Comparison of ENCODE assay signal across 8 mouse cellular contexts in the genomic region with DNA sequence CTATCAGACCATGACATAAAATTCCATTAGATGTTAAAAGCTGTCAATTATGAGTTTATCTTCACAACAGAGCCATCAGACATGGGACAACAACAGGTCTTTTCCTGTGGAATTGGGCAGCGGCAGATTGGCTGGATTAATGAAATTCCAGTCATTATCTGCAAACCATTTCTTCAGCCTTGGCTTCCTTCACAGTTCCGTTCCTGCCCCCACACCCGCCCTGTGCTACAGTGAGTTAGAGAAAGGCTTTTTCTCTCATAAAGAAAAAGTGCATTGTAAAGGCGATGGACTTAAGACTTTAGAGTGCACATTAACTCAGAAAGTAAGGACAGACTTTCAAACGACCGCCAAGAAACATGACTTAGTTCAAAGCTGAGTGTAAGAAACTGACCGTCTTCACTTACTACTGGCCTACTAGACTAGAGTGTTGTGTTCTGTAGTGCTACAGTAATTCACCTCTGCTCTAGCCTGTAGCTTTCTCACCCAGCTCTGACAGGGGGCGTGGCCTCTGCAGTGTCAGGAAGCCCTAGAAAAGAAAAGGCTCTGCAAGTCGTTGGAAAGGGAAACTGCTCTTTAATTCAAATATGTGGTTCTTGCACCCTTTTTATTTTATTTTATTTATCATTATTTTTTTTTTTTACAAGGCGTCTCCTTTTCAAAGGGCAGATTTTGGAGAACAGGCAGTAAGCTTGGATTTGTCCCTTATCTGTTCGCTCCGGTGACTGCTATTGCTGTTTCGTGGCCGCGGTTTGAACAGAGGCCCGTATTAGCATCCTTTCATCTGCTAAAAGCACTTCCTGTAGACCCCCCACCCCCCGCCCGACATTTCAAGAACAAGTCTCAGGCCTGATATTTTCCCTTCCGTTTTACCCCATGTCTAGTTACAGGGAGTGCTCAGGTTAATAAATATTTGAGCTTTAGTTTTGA. TPM values are rescaled to one million over a fixed set of nuclear protein-coding genes. Genes with fewer than 3 reads are reported as not detected.
DNase-seq lines count a peak whose midpoint lies in the region; ATAC-seq lines count a peak whose summit lies in the region.

No protein-coding gene starts in this region.

- no peak overlapping the region for H3K27ac ChIP-seq in forebrain, embryonic 11.5 days (ENCODE audit: low read depth, low read length)
- peak overlapping the region; percentile 25; the same call in 1 of the 2 replicates for H3K27ac ChIP-seq in hindbrain, embryonic 15.5 days (replicated peaks)
- H3K27ac ChIP-seq in liver, embryonic 11.5 days (ENCODE audit: low read depth, low read length) = no peak overlapping the region
- 0 out of 2 replicates have a peak overlapping the region, but pooled peaks have one; percentile 28 for H3K27ac ChIP-seq in neural tube, embryonic 15.5 days (replicated peaks)

- H3K4me1 ChIP-seq in forebrain, embryonic 11.5 days (replicated peaks; ENCODE audit: control insufficient read depth, insufficient read depth, low read length) = 0 out of 2 replicates have a peak, but pooled peaks cover 2% of the 10 kb centered on the region
- 0 out of 2 replicates have a peak, but pooled peaks cover 12% of the 10 kb centered on the region for H3K4me1 ChIP-seq in hindbrain, embryonic 15.5 days (replicated peaks)
- no peaks in the 10 kb centered on the region for H3K4me1 ChIP-seq in liver, embryonic 11.5 days (replicated peaks; ENCODE audit: control insufficient read depth, insufficient read depth, low read length)
- no peaks in the 10 kb centered on the region for H3K4me1 ChIP-seq in neural tube, embryonic 15.5 days

- no peak overlapping the region for H3K9ac ChIP-seq in forebrain, embryonic 11.5 days (ENCODE audit: low read length)
- H3K9ac ChIP-seq in hindbrain, embryonic 15.5 days = no peak overlapping the region
- no peak overlapping the region for H3K9ac ChIP-seq in liver, embryonic 11.5 days (ENCODE audit: low read depth, low read length)
- no peak overlapping the region for H3K9ac ChIP-seq in neural tube, embryonic 15.5 days (replicated peaks)

- H3K4me3 ChIP-seq in forebrain, embryonic 11.5 days (ENCODE audit: low read depth, low read length) = no peak overlapping the region
- no peak overlapping the region for H3K4me3 ChIP-seq in hindbrain, embryonic 15.5 days
- H3K4me3 ChIP-seq in liver, embryonic 11.5 days (ENCODE audit: low read depth, low read length) = no peak overlapping the region
- no peak overlapping the region; the same call in 1 of the 2 replicates for H3K4me3 ChIP-seq in neural tube, embryonic 15.5 days (replicated peaks)

- ATAC-seq in forebrain, embryonic 11.5 days (replicated peaks; ENCODE audit: low FRiP score) = peak; percentile 71
- peak; percentile 63; the same call in 1 of the 2 replicates for ATAC-seq in hindbrain, embryonic 15.5 days (ENCODE audit: low FRiP score, low read depth)
- ATAC-seq in liver, embryonic 11.5 days (replicated peaks; ENCODE audit: low FRiP score) = peak; percentile 70; the same call in 1 of the 2 replicates
- peak; percentile 81 for ATAC-seq in neural tube, embryonic 15.5 days (ENCODE audit: low FRiP score)

- no peaks in the 10 kb centered on the region for H3K27me3 ChIP-seq in forebrain, embryonic 11.5 days (ENCODE audit: control insufficient read depth, insufficient read depth, low read length)
- no peaks in the 10 kb centered on the region for H3K27me3 ChIP-seq in hindbrain, embryonic 15.5 days
- H3K27me3 ChIP-seq in liver, embryonic 11.5 days (replicated peaks; ENCODE audit: control insufficient read depth, insufficient read depth, low read length) = no peaks in the 10 kb centered on the region
- no peaks in the 10 kb centered on the region for H3K27me3 ChIP-seq in neural tube, embryonic 15.5 days (replicated peaks)

- no peaks in the 10 kb centered on the region for H3K36me3 ChIP-seq in forebrain, embryonic 11.5 days (ENCODE audit: control insufficient read depth, insufficient read depth, low read length)
- no peaks in the 10 kb centered on the region for H3K36me3 ChIP-seq in hindbrain, embryonic 15.5 days
- no peaks in the 10 kb centered on the region for H3K36me3 ChIP-seq in liver, embryonic 11.5 days (ENCODE audit: control insufficient read depth, insufficient read depth, low read length)
- H3K36me3 ChIP-seq in neural tube, embryonic 15.5 days = no peaks in the 10 kb centered on the region

- WGBS in forebrain, embryonic 11.5 days = 53% methylated on average over 19 of the region's 19 CpGs
- WGBS in hindbrain, embryonic 15.5 days = 42% methylated on average over 19 of the region's 19 CpGs
- WGBS in liver, embryonic 11.5 days = 33% methylated on average over 19 of the region's 19 CpGs
- 41% methylated on average over 19 of the region's 19 CpGs for WGBS in neural tube, embryonic 15.5 days

- peak; percentile 5 to 15 for DNase-seq in right cerebral cortex, adult 2 months (ENCODE audit: low spot score in 2 of 2)
- no peak for DNase-seq in right cerebral cortex, postnatal 25 days
- no peak for DNase-seq in forebrain, embryonic 11.5 days (ENCODE audit: low spot score)
- DNase-seq in liver, embryonic 11.5 days (ENCODE audit: low spot score) = no peak
- no peak for DNase-seq in gastrocnemius, postnatal 4 days (ENCODE audit: low spot score in 2 of 2)
- DNase-seq in layer of hippocampus, postnatal 36 days = no peak

- peak overlapping the region; percentile 22; the same call in 1 of the 2 replicates for H3K4me2 ChIP-seq in forebrain, embryonic 11.5 days (ENCODE audit: low read depth, low read length, severe bottlenecking)
- peak overlapping the region; percentile 41 for H3K4me2 ChIP-seq in hindbrain, embryonic 15.5 days
- H3K4me2 ChIP-seq in liver, embryonic 11.5 days = peak overlapping the region; percentile 46
- peak overlapping the region; percentile 34 for H3K4me2 ChIP-seq in neural tube, embryonic 15.5 days

- no peaks in the 10 kb centered on the region for H3K9me3 ChIP-seq in forebrain, embryonic 11.5 days (ENCODE audit: control insufficient read depth, low read length)
- H3K9me3 ChIP-seq in hindbrain, embryonic 15.5 days = no peaks in the 10 kb centered on the region
- no peaks in the 10 kb centered on the region for H3K9me3 ChIP-seq in liver, embryonic 11.5 days (ENCODE audit: control insufficient read depth, low read length)
- H3K9me3 ChIP-seq in neural tube, embryonic 15.5 days (replicated peaks) = no peaks in the 10 kb centered on the region

RNA-seq across cellular contexts. Expression of a gene that starts 33.2 kb away (rescaled TPM):
- not detected in 2 replicates for polyA plus RNA-seq in forebrain, embryonic 11.5 days (2014; fragmentation: Nextera tagmentation; extraction: Ambion mirVana)
- not detected in 2 replicates for polyA plus RNA-seq in hindbrain, embryonic 15.5 days (2015; fragmentation: Nextera tagmentation; extraction: Ambion mirVana)
- not detected in 2 replicates for polyA plus RNA-seq in liver, embryonic 11.5 days (2014; fragmentation: Nextera tagmentation; extraction: Ambion mirVana)
- not detected in 2 replicates for polyA plus RNA-seq in neural tube, embryonic 15.5 days (2015; fragmentation: Nextera tagmentation; extraction: Ambion mirVana)
- total RNA-seq in gastrocnemius, postnatal 4 days (2021) = not detected
- total RNA-seq in layer of hippocampus, postnatal 36 days (2021) = under 1 TPM; 0.20 to 0.23 TPM

Comparison
In these comparisons a context has a peak if more than half of its experiments do, and no peak if none do; other contexts are left out.
1. DNase-seq: peak in right cerebral cortex, adult 2 months (2 of 2); none in right cerebral cortex, postnatal 25 days (single experiment), forebrain, embryonic 11.5 days (single experiment), liver, embryonic 11.5 days (single experiment), gastrocnemius, postnatal 4 days (0 of 2) and layer of hippocampus, postnatal 36 days (0 of 2).
2. H3K27ac ChIP-seq: peak in hindbrain, embryonic 15.5 days (single experiment) and neural tube, embryonic 15.5 days (single experiment); none in forebrain, embryonic 11.5 days (single experiment) and liver, embryonic 11.5 days (single experiment).
3. Peak in every context shown above with its lines, with median percentiles within 50 percentile points of each other: ATAC-seq and H3K4me2 ChIP-seq.